Mouse (Mus musculus) small intestine, adult 2 months (tissue): Measurements from ENCODE around the gene Acot7.

ENCODE experiments used
- CTCF ChIP-seq: fragments of 200-500 bp; IDR thresholded peaks from 2 replicates; pipeline ENCODE4 v1.5.1; 2012; ENCODE audit warnings: low read depth, mild to moderate bottlenecking, control low read depth, inconsistent platforms, low read length, moderate library complexity, mixed read lengths; ENCODE audit not compliant: insufficient replicate concordance, insufficient read length; ENCODE audit errors: extremely low read depth
- POLR2A ChIP-seq: fragments of 200-500 bp; IDR thresholded peaks from 2 replicates; pipeline ENCODE4 v1.6.1; 2012; ENCODE audit warnings: low read depth, mild to moderate bottlenecking, control low read depth, inconsistent platforms, low read length, moderate library complexity

DNA sequence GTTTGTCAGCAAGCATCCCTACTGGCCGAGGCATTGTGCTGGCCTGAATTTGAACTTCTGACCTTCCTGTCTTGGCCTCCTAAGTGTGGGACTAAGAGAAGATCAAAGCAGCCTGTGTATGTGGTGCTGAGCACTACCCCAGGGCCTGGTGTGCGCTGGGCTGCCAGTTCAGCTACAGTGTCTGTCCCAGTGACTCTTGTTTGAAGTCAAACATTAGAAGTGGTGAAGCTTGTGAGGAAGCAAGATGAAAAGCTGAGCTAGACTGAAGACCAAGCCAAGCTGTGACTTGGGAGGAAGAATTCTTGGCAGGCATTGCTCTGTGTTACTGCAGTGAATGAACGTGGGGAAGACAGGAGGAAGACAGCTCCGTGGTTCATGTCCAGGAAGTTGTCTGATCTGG is 31.7 kb downstream of the Acot7 start:
- no peak for TF ChIP-seq POLR2A
- no peak for TF ChIP-seq CTCF
